Mouse (Mus musculus) small intestine, adult 2 months (tissue): ENCODE measurements at regions not wholly inside any gene's neighbourhood (a gene's known extent, or its start where the extent isn't known, plus 50 kb on each side); places are given as distances from the start of the nearest gene placed in this dataset.

Experiments
- CTCF ChIP-seq: fragments of 200-500 bp; IDR thresholded peaks from 2 replicates; pipeline ENCODE4 v1.5.1; 2012; ENCODE audit warnings: low read depth, mild to moderate bottlenecking, control low read depth, inconsistent platforms, low read length, moderate library complexity, mixed read lengths; ENCODE audit not compliant: insufficient replicate concordance, insufficient read length; ENCODE audit errors: extremely low read depth
- POLR2A ChIP-seq: fragments of 200-500 bp; IDR thresholded peaks from 2 replicates; pipeline ENCODE4 v1.6.1; 2012; ENCODE audit warnings: low read depth, mild to moderate bottlenecking, control low read depth, inconsistent platforms, low read length, moderate library complexity

- TF ChIP-seq POLR2A, result no peak
- no peak for TF ChIP-seq CTCF
These were observed 406.9 kb downstream of the Dad1 start for GRCm38 (mm10) chr14:53847049-53847448.
